Mouse (Mus musculus) spleen, postnatal 14 days (tissue): Measurements from ENCODE around the gene Zfp526.

Experiments
- DNase-seq, 2 experiments: peaks; one replicate each; pipeline ENCODE4 v3.0.0; 2021 to 2022; ENCODE audit warnings: low spot score in 2 of 2

The Zfp526 gene

DNA sequence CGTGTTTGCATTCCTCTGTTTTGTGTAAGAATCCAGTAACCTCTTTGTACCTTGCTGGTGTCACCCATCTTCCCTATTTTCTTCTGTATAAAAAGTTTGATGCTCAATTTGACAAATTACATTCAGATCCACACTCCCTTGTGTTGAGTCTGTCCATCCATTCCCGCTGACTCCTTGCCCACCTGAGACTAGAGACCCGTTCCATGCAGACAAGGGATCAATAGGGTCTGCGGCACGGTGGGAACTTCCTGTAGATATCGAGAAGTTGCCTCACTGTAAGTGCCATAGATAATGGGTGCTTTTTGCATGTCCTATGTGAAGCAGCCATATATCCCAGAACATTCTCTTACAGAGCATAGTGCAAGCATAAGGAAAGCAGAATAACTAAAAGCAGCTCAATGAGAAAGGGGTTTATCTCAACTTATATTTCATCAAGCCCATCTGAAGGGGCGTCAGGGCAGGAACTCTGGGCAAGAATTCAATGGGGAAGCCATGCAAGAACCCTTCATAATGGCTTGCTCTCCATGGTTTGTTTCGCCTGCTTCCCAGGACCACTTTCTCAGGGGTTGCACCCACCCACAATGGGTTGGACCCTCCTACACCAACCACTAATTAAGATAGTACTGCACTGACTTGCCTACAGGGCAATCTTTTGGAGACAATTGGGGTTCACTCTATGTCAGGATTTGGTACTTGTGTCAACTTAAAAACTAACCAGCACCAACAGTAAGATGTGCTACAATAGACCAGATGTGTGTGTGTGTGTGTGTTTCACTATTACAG lies 45.1 kb downstream of the Zfp526 start:
- no peak for DNase-seq

DNA sequence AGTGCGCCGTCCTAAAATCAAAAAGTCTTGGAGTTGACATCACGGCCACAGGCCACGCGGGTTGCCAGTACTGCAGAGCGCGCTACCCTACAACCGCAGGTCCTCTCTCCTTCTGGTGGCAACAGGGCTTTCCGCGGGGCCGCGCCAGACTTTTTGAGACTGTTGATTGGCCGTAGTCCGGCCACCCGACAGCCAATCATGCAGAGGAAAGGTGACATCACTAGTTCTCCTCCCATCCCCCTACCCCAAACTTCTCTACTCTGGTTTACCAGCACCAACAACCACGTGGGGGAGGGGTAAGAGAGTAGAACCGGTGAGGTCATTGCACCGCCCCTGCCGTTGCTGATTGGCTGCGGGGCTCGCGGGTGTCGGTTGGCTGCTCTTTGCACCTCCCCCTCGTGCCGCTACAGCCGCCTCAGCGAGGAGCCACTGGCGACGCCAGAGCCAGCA lies 46.1 kb downstream of the Zfp526 start, which contains the start of gene Cic:
Gene Cic, plus strand, starts transcription at position 404 of the 450 bp plus-strand sequence.
- DNase-seq: peak; percentile 89 to 94

DNA sequence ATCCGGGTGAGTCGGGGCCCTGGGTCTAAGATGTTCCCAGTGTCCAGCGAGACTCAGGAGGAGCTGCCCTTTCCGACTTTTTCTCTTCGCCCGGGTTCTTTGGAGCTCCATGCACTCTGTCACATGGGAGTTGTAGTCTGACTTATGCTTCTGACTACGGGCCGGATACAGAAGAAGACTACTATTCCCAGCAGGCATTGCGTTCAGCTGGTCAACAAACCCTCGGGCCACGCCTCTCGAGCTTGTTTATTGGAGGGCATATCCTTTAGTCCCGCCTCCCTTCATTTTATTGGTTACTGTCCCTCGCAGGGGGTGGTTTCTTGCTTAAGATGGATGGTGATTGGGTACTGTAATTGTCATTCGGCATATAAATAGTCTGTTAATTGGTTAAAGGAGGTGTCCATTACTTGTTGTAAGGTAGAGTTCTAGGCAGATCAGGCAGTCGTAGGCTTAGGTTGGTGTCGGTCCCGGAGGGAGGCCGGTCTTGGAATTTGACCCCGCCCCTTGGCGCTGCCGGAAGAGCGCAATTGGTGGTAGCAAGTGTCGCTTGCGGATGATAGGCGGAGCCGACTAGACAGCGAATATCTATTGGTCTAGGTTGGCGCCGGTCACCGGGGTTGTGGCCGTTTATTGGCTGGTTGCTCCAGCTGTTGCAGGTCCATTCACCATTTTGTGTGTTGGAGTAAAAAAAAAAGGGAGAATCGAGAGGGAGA lies 46.7 kb downstream of the Zfp526 start:
- DNase-seq: peak; percentile 94 to 95

DNA sequence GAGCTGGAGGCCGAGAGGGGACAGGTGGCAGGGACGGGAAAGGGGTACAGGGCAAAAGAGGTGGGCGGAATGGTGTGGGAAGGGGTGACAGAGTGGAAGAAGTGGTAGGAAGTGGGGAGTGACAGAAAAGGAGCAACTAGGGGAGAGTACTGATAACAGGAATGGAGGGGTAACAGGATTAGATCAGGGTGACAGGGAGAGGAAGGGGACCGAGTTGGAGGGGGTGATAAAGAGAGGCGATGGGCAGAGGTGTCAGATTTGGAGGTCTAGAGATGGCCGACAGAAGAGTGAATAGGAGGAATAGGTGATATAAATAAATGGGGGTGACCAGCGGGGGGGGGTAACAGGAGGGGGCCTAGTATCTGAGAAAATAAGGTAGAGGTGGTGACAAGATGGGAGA lies 47.4 kb downstream of the Zfp526 start:
- no peak for DNase-seq

DNA sequence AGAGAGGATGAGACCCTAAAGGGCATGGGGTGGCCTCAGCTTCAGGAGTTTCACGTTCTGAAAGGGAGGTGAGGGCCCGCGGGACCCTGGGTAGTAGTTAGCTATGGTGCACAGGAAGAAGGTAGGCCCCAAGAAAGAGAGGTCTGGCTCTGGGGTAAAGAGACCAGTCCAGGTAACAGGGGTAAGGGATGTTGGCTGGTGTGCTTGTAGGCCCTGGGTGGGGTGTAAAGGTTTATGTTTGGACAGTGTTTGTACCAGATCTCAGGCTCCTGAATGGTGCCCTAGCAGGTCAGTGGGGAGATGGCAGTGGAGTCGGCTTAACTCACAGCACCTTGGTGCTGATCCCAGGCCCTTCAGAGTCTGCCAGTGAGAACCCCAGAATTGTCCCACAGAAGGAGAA lies 47.8 kb downstream of the Zfp526 start:
- peak in 1 of 2 experiments; percentile 7 for DNase-seq

DNA sequence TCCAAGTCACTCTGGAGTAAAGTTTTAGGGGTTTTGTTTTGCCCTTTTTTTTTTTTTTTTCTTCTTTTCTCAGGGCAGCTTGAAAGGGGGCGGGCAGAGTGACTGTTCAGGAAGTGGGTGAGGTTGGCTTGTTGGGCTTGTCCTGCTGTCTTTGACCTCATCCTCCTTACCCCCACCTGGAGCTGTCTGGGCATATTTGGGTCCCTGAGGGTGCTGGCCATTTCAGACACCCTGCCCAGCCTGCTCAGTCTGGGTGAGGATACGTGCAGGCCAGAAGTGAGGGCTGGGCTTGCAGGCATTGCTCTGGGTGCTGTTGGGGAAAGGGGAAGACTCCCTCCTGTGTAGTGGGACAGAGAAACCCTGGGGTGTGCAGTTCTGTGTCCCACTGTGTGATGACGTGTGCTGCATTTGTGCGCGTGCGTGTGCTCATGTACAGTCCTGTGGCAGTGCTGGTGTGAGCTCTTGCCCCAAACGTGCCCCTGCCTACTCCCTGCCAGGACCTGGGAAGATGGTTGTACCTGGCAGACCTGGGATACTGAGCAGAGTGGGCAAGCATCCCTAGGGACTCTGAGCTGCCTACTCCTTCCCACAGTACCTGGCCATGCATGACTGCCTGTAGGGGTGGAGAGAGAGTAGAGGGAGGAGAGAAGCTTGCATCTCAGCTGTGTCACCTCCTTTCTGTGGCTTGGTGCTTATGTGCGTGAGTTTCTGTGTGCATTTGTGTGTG lies 48.5 kb downstream of the Zfp526 start:
- DNase-seq: peak in 1 of 2 experiments; percentile 9

DNA sequence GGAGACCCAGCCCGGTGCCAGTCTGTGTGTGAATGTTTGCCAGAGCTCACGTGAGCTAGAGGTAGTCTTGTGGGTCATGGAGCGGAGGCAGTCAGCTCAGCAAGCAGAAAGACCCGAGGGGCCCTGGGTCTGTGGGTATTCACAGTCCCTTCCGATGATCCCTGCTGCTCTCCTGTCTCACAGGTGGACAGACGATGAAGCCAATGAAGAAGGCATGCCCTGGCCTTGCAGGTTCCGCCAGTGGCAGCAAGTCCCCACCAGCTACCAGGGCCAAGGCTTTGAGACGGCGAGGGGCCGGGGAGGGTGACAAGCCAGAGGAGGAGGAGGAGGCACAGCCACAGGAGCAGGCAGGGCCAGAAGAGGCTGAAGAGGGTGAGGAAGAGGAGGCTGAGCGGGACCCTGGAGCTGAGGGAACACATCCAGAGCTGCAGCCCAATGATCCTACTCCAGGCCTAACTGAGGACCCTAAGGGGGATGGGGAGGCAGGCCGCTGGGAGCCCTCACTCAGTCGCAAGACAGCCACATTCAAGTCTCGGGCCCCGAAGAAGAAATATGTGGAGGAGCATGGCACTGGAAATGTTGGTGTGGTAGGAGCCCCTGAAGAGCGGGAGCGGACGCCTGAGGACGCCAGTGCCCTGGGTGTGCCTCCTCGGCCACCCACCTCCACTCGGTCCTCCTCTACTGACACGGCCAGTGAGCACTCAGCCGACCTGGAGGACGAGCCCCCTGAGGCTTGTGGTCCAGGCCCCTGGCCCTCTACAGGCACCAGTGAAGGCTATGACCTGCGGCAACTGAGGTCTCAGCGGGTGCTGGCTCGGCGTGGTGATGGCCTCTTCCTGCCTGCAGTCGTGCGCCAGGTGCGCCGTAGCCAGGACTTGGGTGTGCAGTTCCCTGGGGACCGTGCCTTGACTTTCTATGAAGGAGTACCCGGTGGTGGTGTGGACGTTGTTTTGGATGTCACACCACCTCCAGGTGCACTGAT lies 49.7 kb downstream of the Zfp526 start:
- DNase-seq: peak in 1 of 2 experiments; percentile 7

DNA sequence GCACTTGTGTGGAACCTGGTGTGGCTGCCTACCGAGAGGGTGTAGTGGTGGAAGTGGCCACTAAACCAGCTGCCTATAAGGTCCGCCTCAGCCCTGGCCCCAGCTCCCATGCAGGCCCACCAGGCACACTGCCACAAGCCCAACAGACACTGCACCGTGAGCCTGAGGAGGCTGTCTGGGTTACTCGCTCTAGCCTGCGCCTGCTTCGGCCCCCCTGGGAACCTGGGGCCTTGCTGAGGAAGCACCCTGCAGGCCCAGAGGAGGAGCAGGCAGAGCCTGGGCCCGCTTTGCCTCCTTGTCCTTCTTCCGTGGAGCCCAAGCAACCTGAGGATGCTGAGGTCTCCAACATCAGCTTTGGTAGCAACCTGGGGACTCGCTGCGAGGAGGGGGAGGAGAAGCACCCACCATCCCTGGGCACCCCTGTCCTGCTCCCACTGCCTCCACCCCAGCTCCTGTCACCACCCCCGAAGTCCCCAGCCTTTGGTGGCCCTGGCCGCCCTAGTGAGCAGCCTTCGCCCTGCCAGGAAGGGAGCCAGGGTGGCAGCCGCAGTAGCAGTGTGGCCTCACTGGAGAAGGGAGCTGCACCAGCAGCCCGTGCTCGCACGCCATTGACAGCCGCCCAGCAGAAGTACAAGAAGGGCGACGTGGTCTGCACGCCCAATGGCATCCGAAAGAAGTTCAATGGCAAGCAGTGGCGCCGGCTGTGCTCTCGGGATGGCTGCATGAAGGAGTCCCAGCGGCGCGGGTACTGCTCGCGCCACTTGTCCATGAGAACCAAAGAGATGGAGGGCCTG lies 50.6 kb downstream of the Zfp526 start:
- DNase-seq: no peak

DNA sequence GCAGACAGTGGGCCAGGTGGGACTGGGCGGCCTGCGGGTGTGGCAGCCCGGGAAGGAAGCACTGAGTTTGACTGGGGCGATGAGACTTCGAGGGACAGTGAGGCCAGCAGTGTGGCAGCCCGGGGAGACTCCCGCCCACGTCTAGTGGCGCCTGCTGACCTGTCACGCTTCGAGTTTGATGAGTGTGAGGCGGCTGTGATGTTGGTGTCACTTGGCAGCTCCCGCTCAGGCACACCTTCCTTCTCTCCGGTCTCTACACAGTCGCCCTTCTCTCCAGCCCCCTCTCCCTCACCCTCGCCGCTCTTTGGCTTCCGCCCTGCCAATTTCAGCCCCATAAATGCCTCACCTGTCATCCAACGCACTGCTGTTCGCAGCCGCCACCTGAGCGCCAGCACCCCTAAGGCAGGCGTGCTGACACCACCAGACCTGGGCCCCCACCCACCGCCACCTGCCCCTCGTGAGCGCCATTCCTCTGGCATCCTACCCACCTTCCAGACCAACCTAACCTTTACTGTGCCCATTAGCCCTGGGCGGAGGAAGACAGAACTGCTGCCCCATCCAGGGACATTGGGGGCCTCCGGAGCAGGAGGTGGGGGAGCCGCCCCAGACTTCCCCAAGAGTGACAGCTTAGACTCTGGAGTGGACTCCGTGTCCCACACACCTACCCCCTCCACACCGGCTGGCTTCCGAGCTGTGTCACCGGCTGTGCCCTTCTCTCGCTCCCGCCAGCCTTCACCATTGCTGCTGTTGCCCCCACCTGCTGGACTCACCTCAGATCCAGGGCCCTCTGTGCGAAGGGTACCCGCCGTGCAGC lies 51.4 kb downstream of the Zfp526 start:
- DNase-seq: peak in 1 of 2 experiments; percentile 3

DNA sequence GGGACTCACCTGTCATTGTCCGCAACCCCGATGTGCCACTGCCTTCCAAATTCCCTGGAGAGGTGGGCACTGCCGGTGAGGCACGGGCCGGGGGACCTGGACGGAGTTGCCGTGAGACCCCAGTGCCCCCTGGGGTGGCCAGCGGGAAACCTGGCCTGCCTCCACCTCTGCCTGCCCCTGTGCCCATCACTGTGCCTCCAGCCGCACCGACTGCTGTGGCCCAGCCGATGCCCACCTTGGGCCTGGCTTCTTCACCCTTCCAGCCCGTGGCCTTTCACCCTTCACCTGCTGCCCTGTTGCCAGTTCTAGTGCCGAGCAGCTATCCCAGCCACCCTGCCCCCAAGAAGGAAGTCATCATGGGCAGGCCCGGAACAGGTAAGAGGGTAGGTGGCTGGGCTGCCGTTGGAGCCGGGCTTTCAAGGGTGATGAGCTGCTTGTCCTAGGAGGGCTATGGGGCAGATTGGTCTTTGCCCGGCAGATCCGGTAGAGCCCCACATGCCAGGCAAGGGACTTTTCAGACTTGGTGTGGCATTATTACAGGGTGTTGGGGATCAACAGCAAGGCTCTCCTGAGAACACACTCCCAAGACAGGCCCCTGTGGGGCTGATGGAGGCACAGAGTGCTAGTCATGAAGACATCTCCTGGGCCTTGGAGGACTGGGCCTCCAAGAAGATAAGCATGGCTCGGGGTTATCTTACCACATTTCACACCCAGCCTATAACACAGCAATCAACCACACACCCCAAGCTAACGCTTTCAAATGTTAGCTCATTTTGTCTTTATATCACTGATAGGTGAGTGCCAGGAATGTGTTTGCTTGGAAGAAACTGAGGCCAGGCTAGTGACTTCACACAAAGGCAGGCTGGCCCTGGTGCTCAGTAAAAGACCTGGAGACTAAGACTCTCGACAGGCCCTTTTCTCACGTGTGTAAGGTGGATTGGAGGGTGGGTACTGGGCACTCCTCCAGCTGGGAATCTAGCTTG lies 52.3 kb downstream of the Zfp526 start:
- peak in 1 of 2 experiments; percentile 3 for DNase-seq

DNA sequence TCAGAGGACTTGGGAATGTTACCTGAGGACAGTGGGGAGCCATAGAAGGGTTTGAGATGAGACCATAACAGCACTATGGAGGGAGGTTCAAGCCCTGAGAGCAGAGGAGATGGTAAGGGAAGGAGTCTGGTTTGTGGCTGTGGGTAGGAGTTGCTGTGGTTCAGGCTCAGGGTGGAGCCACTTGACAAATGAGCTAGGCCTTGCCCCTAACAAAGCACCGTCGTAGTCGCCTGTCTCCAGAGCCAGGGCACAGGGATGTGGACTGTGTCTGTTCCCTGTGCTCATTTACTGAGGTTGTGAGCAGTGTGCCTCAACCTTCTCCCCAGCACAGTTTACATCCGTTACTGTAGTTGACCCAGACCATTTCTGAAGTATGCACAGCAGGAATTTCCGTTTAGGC lies 53.3 kb downstream of the Zfp526 start:
- peak in 1 of 2 experiments; percentile 10 for DNase-seq

DNA sequence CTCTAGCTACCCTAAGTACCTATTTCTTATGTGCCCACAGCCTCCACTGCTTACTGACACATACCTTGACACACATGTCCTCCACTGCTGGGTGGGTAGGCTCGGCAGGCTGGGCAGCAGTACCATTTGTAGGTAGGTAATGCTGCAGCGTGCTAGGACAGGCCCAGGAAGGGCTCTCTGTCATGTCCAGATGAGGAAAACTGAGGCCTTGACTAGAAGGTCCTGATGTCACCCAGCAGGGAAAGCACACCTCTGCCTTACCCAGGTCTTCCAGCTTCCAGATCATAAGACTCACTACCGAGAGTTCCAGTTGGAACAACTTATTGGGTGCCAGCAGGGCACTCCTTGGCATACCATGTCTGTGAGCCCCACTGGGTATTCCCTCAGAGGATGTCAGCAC lies 53.8 kb downstream of the Zfp526 start:
- DNase-seq: no peak

DNA sequence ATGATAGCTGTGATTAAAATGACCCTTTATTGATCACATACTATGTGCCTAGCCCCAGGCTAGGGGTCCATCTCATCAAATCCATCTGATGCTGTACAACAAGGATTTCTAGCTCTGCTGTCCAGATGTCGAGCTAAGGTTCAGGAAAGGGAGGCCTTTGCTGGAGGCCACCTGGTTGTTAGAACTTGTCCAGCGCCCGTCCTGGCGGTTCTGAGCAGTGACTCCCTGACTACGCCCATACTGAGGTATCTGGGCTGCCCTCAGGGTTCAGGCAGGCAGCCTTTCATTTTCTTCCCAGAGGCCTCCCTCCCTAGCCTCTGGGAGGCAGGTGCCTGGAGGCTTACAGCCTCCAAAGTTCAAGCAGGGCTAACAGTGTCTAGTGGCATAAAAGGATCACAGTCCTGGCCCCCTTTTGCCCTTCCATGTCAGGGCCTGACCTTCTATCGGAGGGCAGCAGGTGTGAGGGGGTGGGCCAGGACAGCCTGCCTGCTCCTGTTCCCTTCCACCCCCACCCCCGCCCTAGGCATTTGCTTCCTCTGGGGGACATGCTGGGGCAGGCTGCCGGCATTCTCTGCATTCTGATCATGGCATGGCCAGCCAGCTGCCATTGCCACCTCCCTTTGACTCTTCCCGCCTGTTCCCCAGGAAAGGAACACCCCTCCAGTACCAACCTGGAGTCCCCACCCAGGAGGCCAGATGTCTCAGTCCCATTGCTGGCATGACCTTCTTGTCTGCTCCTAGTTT lies 54.5 kb downstream of the Zfp526 start:
- no peak for DNase-seq
